Mouse (Mus musculus): ENCODE measurements around the gene Gm20695. TPM values are rescaled to one million over a fixed set of nuclear protein-coding genes. Genes with fewer than 3 reads are reported as not detected.

The Gm20695 gene
- polyA plus RNA-seq, 1 experiment: 0.69 TPM

GRCm38 (mm10) chr16:3876346-3876745, 8.1 kb upstream of the Gm20695 start:
- H3K27ac ChIP-seq (ENCODE audit: insufficient read depth, low read length): no peak overlapping the region
- peaks cover 4% of the 10 kb centered on the region for H3K4me1 ChIP-seq (ENCODE audit: control insufficient read depth, insufficient read depth, low read length)
- H3K4me3 ChIP-seq (replicated peaks; ENCODE audit: insufficient read depth, low read depth, low read length): no peak overlapping the region
- no peak for DNase-seq
- no peak for TF ChIP-seq CTCF (IDR thresholded peaks at IDR 0.05; ENCODE audit: borderline replicate concordance, insufficient read depth, low read depth, low read length)
- no peak for TF ChIP-seq POLR2A (IDR thresholded peaks at IDR 0.05; ENCODE audit: borderline replicate concordance, insufficient read depth, low read length)
- 90% methylated on average over 4 of the region's 4 CpGs for WGBS
- H3K27me3 ChIP-seq (ENCODE audit: control insufficient read depth, insufficient read depth, low read length): no peaks in the 10 kb centered on the region

- no peaks in the 10 kb centered on the region for H3K27me3 ChIP-seq (ENCODE audit: control insufficient read depth, insufficient read depth, low read length)
- peak overlapping the region; percentile 95 for H3K27ac ChIP-seq (ENCODE audit: insufficient read depth, low read length)
- H3K4me1 ChIP-seq (ENCODE audit: control insufficient read depth, insufficient read depth, low read length): peaks cover 14% of the 10 kb centered on the region
- peak in 1 of 2 experiments; percentile 38 for DNase-seq
- TF ChIP-seq CTCF (IDR thresholded peaks at IDR 0.05; ENCODE audit: borderline replicate concordance, insufficient read depth, low read depth, low read length): no peak
- TF ChIP-seq POLR2A (IDR thresholded peaks at IDR 0.05; ENCODE audit: borderline replicate concordance, insufficient read depth, low read length): no peak
- under 1% methylated on average over 10 of the region's 10 CpGs for WGBS
- H3K4me3 ChIP-seq (replicated peaks; ENCODE audit: insufficient read depth, low read depth, low read length): peak overlapping the region; percentile 84
Measured at GRCm38 (mm10) chr16:3885065-3885670, 720 bp downstream of the Gm20695 start.

- TF ChIP-seq POLR2A (IDR thresholded peaks at IDR 0.05; ENCODE audit: borderline replicate concordance, insufficient read depth, low read length) (no peak), CTCF (IDR thresholded peaks at IDR 0.05; ENCODE audit: borderline replicate concordance, insufficient read depth, low read depth, low read length) (no peak)
- Histone ChIP-seq H3K4me1 (ENCODE audit: control insufficient read depth, insufficient read depth, low read length) (peaks cover 6% of the 10 kb centered on the region; the same call in 1 of the 2 replicates), H3K27ac (ENCODE audit: insufficient read depth, low read length) (no peak overlapping the region), H3K4me3 (replicated peaks; ENCODE audit: insufficient read depth, low read depth, low read length) (no peak overlapping the region), H3K27me3 (ENCODE audit: control insufficient read depth, insufficient read depth, low read length) (no peaks in the 10 kb centered on the region)
- DNase-seq: no peak
- WGBS: 91% methylated on average over 14 of the region's 14 CpGs
Measured at GRCm38 (mm10) chr16:3891621-3892295, 7.3 kb downstream of the Gm20695 start.

- Histone ChIP-seq H3K4me1 (ENCODE audit: control insufficient read depth, insufficient read depth, low read length) (no peaks in the 10 kb centered on the region; the same call in 1 of the 2 replicates), H3K4me3 (replicated peaks; ENCODE audit: insufficient read depth, low read depth, low read length) (no peak overlapping the region), H3K27me3 (ENCODE audit: control insufficient read depth, insufficient read depth, low read length) (no peaks in the 10 kb centered on the region), H3K27ac (ENCODE audit: insufficient read depth, low read length) (no peak overlapping the region)
- no peak for DNase-seq
- WGBS: 60% methylated on average over 3 of the region's 3 CpGs
- TF ChIP-seq CTCF (IDR thresholded peaks at IDR 0.05; ENCODE audit: borderline replicate concordance, insufficient read depth, low read depth, low read length) (no peak), POLR2A (IDR thresholded peaks at IDR 0.05; ENCODE audit: borderline replicate concordance, insufficient read depth, low read length) (no peak)
Measured at GRCm38 (mm10) chr16:3893739-3894138, 9.3 kb downstream of the Gm20695 start.

- no peak overlapping the region for H3K4me3 ChIP-seq (replicated peaks; ENCODE audit: insufficient read depth, low read depth, low read length)
- H3K4me1 ChIP-seq (ENCODE audit: control insufficient read depth, insufficient read depth, low read length): no peaks in the 10 kb centered on the region; the same call in 1 of the 2 replicates
- H3K27me3 ChIP-seq (ENCODE audit: control insufficient read depth, insufficient read depth, low read length): no peaks in the 10 kb centered on the region
- no peak for DNase-seq
- H3K27ac ChIP-seq (ENCODE audit: insufficient read depth, low read length): 0 out of 2 replicates have a peak overlapping the region, but pooled peaks have one; percentile 27
- TF ChIP-seq POLR2A (IDR thresholded peaks at IDR 0.05; ENCODE audit: borderline replicate concordance, insufficient read depth, low read length): no peak
- TF ChIP-seq CTCF (IDR thresholded peaks at IDR 0.05; ENCODE audit: borderline replicate concordance, insufficient read depth, low read depth, low read length): no peak
- 76% methylated on average over 9 of the region's 9 CpGs for WGBS
Measured at GRCm38 (mm10) chr16:3895173-3895792, 10.8 kb downstream of the Gm20695 start.

GRCm38 (mm10) chr16:3896046-3896445, 11.6 kb downstream of the Gm20695 start:
- WGBS: 84% methylated on average over 6 of the region's 6 CpGs

GRCm38 (mm10) chr16:3896553-3896952, 12.1 kb downstream of the Gm20695 start:
- TF ChIP-seq CTCF (IDR thresholded peaks at IDR 0.05; ENCODE audit: borderline replicate concordance, insufficient read depth, low read depth, low read length) (no peak), POLR2A (IDR thresholded peaks at IDR 0.05; ENCODE audit: borderline replicate concordance, insufficient read depth, low read length) (no peak)
- Histone ChIP-seq H3K4me3 (replicated peaks; ENCODE audit: insufficient read depth, low read depth, low read length) (no peak overlapping the region), H3K4me1 (ENCODE audit: control insufficient read depth, insufficient read depth, low read length) (no peaks in the 10 kb centered on the region; the same call in 1 of the 2 replicates), H3K27me3 (ENCODE audit: control insufficient read depth, insufficient read depth, low read length) (no peaks in the 10 kb centered on the region), H3K27ac (ENCODE audit: insufficient read depth, low read length) (no peak overlapping the region)
- no peak for DNase-seq
- WGBS: 100% methylated on average over 1 of the region's 1 CpGs

More at GRCm38 (mm10) chr16:3896046-3896445, 11.6 kb downstream of the Gm20695 start:
- no peak for DNase-seq
- no peak overlapping the region for H3K4me3 ChIP-seq (replicated peaks; ENCODE audit: insufficient read depth, low read depth, low read length)
- no peaks in the 10 kb centered on the region; the same call in 1 of the 2 replicates for H3K4me1 ChIP-seq (ENCODE audit: control insufficient read depth, insufficient read depth, low read length)
- no peak for TF ChIP-seq CTCF (IDR thresholded peaks at IDR 0.05; ENCODE audit: borderline replicate concordance, insufficient read depth, low read depth, low read length)
- TF ChIP-seq POLR2A (IDR thresholded peaks at IDR 0.05; ENCODE audit: borderline replicate concordance, insufficient read depth, low read length): no peak
- no peaks in the 10 kb centered on the region for H3K27me3 ChIP-seq (ENCODE audit: control insufficient read depth, insufficient read depth, low read length)
- H3K27ac ChIP-seq (ENCODE audit: insufficient read depth, low read length): no peak overlapping the region

Data from cerebellum, adult 2 months (tissue).